Mouse (Mus musculus): ENCODE data around the gene Tgfbrap1. TPM values are rescaled to one million over a fixed set of nuclear protein-coding genes. Genes with fewer than 3 reads are reported as not detected.
"Not testable (repeated sequence)": the region's sequence is repeated elsewhere in the genome, so short reads cannot be mapped to it uniquely, and the experiment has no call there.

Tgfbrap1 gene
- 10 to 100 TPM; 39.3 to 43.4 TPM for total RNA-seq (2021)
- long read RNA-seq, experiment 1, full-length matches to known transcripts = 69 of 100 reads
- long read RNA-seq, experiment 1, partial matches to known transcripts = 15 of 100 reads
- long read RNA-seq, experiment 1, other reads (novel, unspliced or antisense) = 16 of 100 reads
- long read RNA-seq, experiment 2, full-length matches to known transcripts = 48 of 77 reads
- long read RNA-seq, experiment 2, partial matches to known transcripts = 10 of 77 reads
- long read RNA-seq, experiment 2, other reads (novel, unspliced or antisense) = 19 of 77 reads

- TF ChIP-seq CTCF (IDR thresholded peaks at IDR 0.05) = no peak
- DNase-seq (ENCODE audit: extremely low spot score in 1 of 2, low spot score in 2 of 2) = peak; percentile 92 to 96
- Histone ChIP-seq H3K27ac (peak within 1 kb of the TSS; percentile 99), H3K4me3 (peak within 1 kb of the TSS; percentile 83)
- intact Hi-C loops (cut with DNase I) = no loop called here
Observed at GRCm38 (mm10) chr1:43098031-43098984, at the start of gene Tgfbrap1, which contains the start of gene AI597479. Gene Tgfbrap1 (minus strand): TSS chr1:43098637. Gene AI597479 (plus strand): TSS chr1:43098710.

DNA sequence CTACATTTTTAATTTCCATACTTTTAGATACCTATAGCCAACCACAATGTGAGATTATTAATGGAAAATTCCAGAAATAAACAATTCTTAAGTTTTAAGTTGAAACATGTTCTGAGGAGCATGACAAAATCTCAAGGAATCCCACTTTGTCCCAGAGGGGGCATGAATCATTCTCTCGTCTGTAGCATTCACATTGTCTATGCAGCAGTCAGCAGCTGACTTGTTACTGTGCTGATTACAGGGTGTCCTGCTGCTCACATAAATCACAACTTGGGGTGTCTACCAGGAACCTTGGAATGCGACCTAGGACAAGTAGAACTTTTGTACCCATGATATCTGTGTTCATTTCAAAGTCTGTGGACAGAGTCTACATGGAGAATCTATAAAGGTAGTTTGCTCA is 49.0 kb upstream of the Tgfbrap1 start:
- no peak for DNase-seq (ENCODE audit: extremely low spot score in 1 of 2, low spot score in 2 of 2)
- Histone ChIP-seq H3K27ac (no peak overlapping the region), H3K4me3 (no peak overlapping the region)
- intact Hi-C loops (cut with DNase I) = no loop called here
- no peak for TF ChIP-seq CTCF (IDR thresholded peaks at IDR 0.05)

GRCm38 (mm10) chr1:43145388-43145787 is 47.0 kb upstream of the Tgfbrap1 start:
- DNase-seq (ENCODE audit: extremely low spot score in 1 of 2, low spot score in 2 of 2) = no peak
- H3K27ac ChIP-seq = peak overlapping the region; percentile 48; the same call in 1 of the 2 replicates
- TF ChIP-seq CTCF (IDR thresholded peaks at IDR 0.05) = no peak
- no peak overlapping the region for H3K4me3 ChIP-seq
- intact Hi-C loops (cut with DNase I) = no loop called here

DNA sequence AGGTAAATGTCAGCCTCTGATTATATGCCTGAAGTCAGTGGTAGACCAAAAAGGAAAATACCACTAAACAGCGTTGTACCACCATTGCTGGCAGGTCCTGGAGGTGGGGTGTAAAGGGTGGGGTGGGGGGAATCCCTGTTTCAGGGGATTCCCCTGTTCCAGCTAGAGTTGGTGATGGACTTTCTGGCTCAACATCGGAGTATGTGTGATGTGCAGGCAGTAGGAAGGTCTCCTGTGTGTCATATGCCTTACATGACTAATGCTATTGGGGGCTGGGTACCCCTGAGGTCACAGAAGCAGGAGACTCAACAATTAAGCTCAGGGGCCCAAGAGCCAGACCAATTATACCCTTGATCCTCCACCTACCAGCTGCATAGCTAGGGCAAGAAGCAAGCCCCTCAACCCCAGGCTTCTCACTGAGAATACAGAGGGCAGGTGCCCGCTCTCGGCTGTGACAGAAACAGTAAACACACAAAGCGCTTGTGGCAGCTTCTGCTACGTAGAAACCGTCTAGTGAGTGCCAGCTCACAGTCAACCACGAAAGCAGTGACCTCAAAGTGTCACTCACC is 46.0 kb upstream of the Tgfbrap1 start:
- intact Hi-C loops (cut with DNase I) = no loop called here
- no peak for DNase-seq (ENCODE audit: extremely low spot score in 1 of 2, low spot score in 2 of 2)
- no peak overlapping the region for H3K4me3 ChIP-seq
- peak overlapping the region; percentile 40 for H3K27ac ChIP-seq
- no peak for TF ChIP-seq CTCF (IDR thresholded peaks at IDR 0.05)

- Histone ChIP-seq H3K27ac (peak overlapping the region; percentile 54; the same call in 1 of the 2 replicates), H3K4me3 (no peak overlapping the region)
- intact Hi-C loops (cut with DNase I) = no loop called here
- DNase-seq (ENCODE audit: extremely low spot score in 1 of 2, low spot score in 2 of 2) = no peak
- no peak for TF ChIP-seq CTCF (IDR thresholded peaks at IDR 0.05)
Observed at GRCm38 (mm10) chr1:43143791-43144190, 45.4 kb upstream of the Tgfbrap1 start.

DNA sequence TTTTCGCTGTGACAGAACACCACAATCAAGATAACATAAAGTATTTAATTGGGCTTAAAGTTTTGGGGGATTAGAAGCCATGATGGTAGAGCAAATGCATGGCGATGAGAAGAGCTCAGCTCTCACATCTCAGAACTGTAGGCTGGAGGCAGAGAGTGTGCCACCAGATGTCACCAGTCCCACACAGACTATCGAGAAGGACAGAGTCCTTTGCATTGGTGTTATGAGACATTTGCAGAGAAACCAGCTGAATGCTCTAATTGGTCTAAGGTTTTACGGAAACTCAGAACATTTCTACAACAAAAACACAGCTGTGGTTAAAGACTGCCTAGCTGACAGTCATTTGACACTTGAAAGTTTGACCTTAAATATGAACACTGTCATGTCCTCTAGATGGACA is 44.8 kb upstream of the Tgfbrap1 start:
- no peak for DNase-seq (ENCODE audit: extremely low spot score in 1 of 2, low spot score in 2 of 2)
- peak overlapping the region; percentile 54 for H3K27ac ChIP-seq
- intact Hi-C loops (cut with DNase I) = no loop called here

GRCm38 (mm10) chr1:43142849-43143248 is 44.4 kb upstream of the Tgfbrap1 start:
- no peak for TF ChIP-seq CTCF (IDR thresholded peaks at IDR 0.05)

More for the DNA sequence above, 44.8 kb upstream of the Tgfbrap1 start:
- H3K4me3 ChIP-seq = no peak overlapping the region
- TF ChIP-seq CTCF (IDR thresholded peaks at IDR 0.05) = peak; percentile 57

DNA sequence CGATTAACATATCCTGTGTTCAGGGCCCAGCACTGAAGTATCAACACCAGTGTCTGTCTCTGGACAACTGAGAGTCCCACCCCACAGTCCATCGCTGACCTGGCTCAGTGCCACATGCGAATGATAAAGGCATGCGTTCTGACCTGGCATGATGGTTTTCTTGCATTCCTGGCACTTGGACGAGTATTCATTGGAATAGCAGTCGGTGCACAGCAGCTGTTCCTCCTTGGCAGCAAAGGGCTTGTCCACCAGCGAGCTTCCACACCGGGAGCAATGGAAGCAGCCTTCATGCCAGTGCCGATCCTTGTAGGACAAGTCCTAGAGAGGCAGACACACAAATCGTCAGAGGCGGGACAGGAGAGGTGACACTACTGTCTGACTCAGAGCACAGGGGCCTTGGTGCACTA is 43.1 kb upstream of the Tgfbrap1 start:
- Histone ChIP-seq H3K27ac (peak overlapping the region; percentile 85), H3K4me3 (no peak overlapping the region)
- intact Hi-C loops (cut with DNase I) = no loop called here
- no peak for DNase-seq (ENCODE audit: extremely low spot score in 1 of 2, low spot score in 2 of 2)
- no peak for TF ChIP-seq CTCF (IDR thresholded peaks at IDR 0.05)

More at GRCm38 (mm10) chr1:43142849-43143248, 44.4 kb upstream of the Tgfbrap1 start:
- Histone ChIP-seq H3K27ac (peak overlapping the region; percentile 47), H3K4me3 (no peak overlapping the region)
- DNase-seq (ENCODE audit: extremely low spot score in 1 of 2, low spot score in 2 of 2) = no peak
- intact Hi-C loops (cut with DNase I) = no loop called here

- DNase-seq (ENCODE audit: extremely low spot score in 1 of 2, low spot score in 2 of 2) = peak; percentile 80 to 86
- Histone ChIP-seq H3K27ac (peak overlapping the region; percentile 37; the same call in 1 of the 2 replicates), H3K4me3 (no peak overlapping the region)
- intact Hi-C loops (cut with DNase I) = loop anchor here (1.0 to 10.0 kb wide), 2 partner anchors 125 to 595 kb away; partner anchors contain the start of gene 1500015O10Rik
- TF ChIP-seq CTCF (IDR thresholded peaks at IDR 0.05) = peak; percentile 96
Observed at GRCm38 (mm10) chr1:43139587-43140266, 41.3 kb upstream of the Tgfbrap1 start.

DNA sequence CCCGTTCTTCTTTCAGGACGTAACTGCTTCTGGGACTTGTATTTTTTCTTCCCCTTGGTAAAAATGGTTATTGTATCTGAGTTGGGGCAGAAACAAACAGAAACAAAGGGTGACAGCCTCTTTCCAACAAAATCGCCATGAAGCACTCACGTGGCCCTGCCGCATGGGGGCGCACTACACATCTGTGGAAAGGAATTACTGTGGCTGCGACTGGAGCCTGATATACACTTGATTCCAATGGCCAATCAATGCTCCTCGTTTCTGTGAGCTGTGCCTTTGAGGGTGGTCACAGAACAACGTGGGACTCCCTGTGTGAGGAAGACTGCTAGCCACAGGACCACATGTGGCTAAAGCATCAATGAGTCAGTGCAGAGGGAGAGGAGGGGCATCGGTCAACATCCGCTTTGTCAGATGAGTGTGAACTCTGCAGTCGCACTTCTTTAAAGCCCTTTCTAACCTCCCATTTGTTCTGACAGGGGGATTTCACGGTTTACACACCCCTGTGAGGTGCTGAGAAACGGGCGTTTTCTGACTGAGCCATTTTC is 39.9 kb upstream of the Tgfbrap1 start:
- intact Hi-C loops (cut with DNase I) = loop anchor here (10.0 kb wide), 1 partner anchor 596 kb away; the partner anchor contains the start of gene 1500015O10Rik
- TF ChIP-seq CTCF (IDR thresholded peaks at IDR 0.05) = peak; percentile 27
- DNase-seq (ENCODE audit: extremely low spot score in 1 of 2, low spot score in 2 of 2) = no peak
- peak overlapping the region; percentile 66; the same call in 1 of the 2 replicates for H3K27ac ChIP-seq
- no peak overlapping the region for H3K4me3 ChIP-seq

GRCm38 (mm10) chr1:43137334-43137733 is 38.9 kb upstream of the Tgfbrap1 start:
- no peak overlapping the region for H3K4me3 ChIP-seq
- DNase-seq (ENCODE audit: extremely low spot score in 1 of 2, low spot score in 2 of 2) = peak; percentile 40 to 48
- intact Hi-C loops (cut with DNase I) = loop anchor here (1.0 to 10.0 kb wide), 4 partner anchors 41 to 597 kb away; partner anchors contain the start of gene 1500015O10Rik
- TF ChIP-seq CTCF (IDR thresholded peaks at IDR 0.05) = no peak; the same call in 1 of the 2 replicates
- H3K27ac ChIP-seq = peak overlapping the region; percentile 72

DNA sequence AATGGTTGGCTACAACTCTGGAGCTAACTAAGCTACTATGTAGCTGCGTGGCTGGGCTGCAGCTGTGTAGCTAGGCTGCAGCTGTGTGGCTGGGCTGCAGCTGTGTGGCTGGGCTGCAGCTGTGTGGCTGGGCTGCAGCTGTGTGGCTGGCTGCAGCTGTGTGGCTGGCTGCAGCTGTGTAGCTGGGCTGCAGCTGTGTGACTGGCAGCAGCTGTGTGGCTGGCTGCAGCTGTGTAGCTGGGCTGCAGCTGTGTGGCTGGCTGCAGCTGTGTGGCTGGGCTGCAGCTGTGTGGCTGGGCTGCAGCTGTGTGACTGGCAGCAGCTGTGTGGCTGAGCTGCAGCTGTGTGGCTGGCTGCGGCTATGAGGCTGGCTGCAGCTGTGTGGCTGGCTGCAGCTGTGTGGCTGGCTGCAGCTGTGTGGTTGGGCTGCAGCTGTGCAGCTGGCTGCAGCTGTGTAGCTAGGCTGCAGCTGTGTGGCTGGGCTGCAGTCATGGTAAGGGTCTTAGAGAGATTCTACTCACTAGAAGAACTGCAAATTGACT is 38.1 kb upstream of the Tgfbrap1 start:
- DNase-seq (ENCODE audit: extremely low spot score in 1 of 2, low spot score in 2 of 2); H3K4me3 ChIP-seq: not testable (repeated sequence)
- intact Hi-C loops (cut with DNase I) = loop anchor here (1.0 to 10.0 kb wide), 4 partner anchors 42 to 598 kb away; partner anchors contain the start of gene 1500015O10Rik
- H3K27ac ChIP-seq = peak overlapping the region; percentile 72

Measured in left cerebral cortex, adult 2 months (tissue).